Mouse (Mus musculus): ENCODE data around the gene Ncmap. TPM values are rescaled to one million over a fixed set of nuclear protein-coding genes. Genes with fewer than 3 reads are reported as not detected.

The Ncmap gene
- 4.0 and 4.7 TPM in 2 replicates for polyA plus RNA-seq (2012; rRNA removed)

DNA sequence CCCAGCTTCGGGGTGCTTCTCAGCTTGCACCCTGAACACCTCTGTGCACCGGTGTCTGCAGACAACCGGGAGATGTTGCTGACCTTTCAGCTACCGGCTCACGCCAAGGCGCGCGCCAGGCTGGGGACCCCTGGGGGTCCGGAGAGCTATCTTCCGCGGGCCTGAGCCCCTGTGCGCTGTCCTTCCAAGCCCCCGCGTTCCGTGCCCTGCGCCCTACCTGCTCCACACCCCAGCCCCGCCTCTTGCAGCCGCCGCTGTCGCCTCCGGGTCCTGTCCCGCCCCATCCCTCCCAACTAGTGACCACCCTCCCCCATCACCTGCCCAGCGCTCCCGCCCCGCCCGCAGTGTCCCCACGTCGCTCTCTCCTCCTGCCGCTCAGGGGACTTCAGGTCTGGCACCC lies at the start of gene Ncmap:
Ncmap (minus strand) TSS at position 237 of the 400 bp plus-strand sequence.

DNA sequence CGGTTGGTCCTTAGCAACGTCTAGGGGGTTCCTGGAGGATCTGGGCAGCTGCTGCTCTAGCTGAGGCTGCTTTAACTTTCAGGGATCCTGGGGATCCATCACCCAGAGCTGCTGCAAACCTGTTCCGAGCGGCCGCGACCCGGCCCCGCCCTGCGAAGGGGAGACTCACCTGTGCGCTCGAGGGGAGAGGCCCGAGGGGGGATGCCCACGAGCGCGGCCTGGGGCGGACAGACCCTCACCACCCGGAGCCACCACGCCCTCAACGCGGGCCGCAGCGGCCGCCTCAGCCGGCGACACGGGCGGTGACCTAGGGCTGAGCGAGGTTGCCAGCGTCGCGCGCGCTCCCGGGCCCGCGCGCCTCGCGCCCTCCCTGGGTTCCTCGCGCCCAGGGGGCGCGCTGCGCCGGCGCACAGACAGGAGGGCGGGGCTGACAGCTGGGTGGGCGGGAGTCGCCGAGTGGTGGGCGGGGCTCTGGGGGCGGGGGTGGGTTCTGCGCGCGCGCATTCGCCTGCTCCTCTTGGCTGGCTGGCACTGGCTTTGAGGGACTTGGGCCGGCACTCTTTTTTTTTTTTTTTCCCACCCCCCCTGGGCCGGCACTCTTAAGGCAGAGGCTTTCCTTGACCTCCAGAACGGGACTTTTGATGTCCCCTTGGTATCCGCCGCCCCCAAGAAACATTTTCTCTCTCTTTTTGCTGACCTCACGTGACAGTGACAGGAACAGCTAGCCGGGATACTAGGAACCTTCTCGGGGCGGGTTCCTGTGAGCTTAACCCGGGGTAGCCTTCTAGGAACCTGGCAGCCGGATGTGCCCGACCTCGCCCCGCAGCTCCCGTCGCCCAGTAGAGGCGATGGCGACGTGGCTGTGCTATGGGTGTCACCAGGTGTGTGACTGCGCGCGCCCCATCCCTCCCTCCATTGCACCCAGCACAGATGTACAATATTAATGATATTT lies 35.7 kb upstream of the Ncmap start, which contains the start of gene Rcan3:
Rcan3 (minus strand) TSS at position 411 of the 952 bp plus-strand sequence.

DNA sequence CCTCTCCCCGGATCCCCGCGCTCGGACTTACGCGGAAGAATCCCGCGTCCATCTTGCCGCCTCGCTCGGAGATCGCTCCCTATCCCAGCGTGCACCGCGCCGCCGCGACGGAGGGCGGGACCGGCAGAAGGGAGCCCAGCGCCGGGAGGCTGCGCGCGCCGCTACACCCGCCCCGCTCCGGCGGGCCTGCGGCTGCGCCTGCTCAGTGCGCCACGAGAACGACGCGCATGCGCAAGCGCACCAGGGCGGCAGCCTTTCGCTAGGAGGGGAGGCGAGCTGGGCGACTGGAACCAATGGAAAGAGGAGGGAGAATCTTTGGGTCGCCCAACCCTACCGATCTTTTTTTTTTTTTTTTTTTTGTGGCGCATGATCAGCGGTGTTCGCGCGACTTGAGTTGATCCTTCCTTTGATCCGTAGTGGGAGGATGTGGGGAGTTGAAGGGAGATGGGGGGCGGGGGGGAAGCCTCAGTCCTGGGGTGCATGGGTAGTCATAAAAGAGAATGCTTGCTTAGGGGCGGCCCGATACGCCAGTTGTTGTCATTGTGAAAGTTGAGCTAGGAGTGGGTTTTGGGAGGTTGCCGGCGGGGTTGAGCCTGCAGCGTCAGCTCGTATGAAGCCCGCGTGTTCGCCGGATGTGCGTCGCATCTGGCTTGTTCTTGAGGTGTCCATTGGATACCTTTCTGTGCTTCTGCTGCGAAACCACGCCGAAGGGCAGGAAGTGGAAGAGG lies 44.8 kb downstream of the Ncmap start, which contains the start of gene Srrm1:
Srrm1 (minus strand) TSS at position 256 of the 728 bp plus-strand sequence.

Other genes with a start within 250 kb of the Ncmap start
- gene Clic4, start 125.4 kb downstream of the Ncmap start, polyA plus RNA-seq (2012; rRNA removed): 45.9 and 47.4 TPM in 2 replicates
- gene Srrm1, start 44.9 kb downstream of the Ncmap start, polyA plus RNA-seq (2012; rRNA removed): 11.8 and 18.8 TPM in 2 replicates
- 20.5 and 22.3 TPM in 2 replicates for gene Rcan3, start 35.6 kb upstream of the Ncmap start, polyA plus RNA-seq (2012; rRNA removed)
- gene Stpg1, start 96.6 kb upstream of the Ncmap start, polyA plus RNA-seq (2012; rRNA removed): 0.27 and 0.58 TPM in 2 replicates
- 50.0 and 71.8 TPM in 2 replicates for gene Nipal3, start 96.8 kb upstream of the Ncmap start, polyA plus RNA-seq (2012; rRNA removed)
- gene Grhl3, start 175.4 kb upstream of the Ncmap start, polyA plus RNA-seq (2012; rRNA removed): 0.23 and 0.41 TPM in 2 replicates

All from colon, adult 2 months (tissue).